Mouse (Mus musculus) cerebellum, adult 2 months (tissue): ENCODE data around the gene Gja1. TPM values are rescaled to one million over a fixed set of nuclear protein-coding genes. Genes with fewer than 3 reads are reported as not detected.
A peak's percentile ranks its signal among the peaks of the same experiment; 100 is the strongest.

ENCODE experiments used
- DNase-seq, 2 experiments: peaks; one replicate each; pipeline ENCODE4 v3.0.0; 2021
- H3K27ac ChIP-seq: fragments of 200-500 bp; 2 replicates; pipeline ENCODE4 v1.5.1; 2012; ENCODE audit warnings: low read length, control low read depth, inconsistent platforms; ENCODE audit not compliant: insufficient read depth
- H3K27me3 ChIP-seq: fragments of 200-500 bp; 2 replicates; pipeline ENCODE4 v1.6.1; 2012; ENCODE audit warnings: inconsistent platforms, mild to moderate bottlenecking, low read length, moderate library complexity; ENCODE audit not compliant: control insufficient read depth, insufficient read depth
- H3K4me1 ChIP-seq: fragments of 200-500 bp; 2 replicates; pipeline ENCODE4 v1.6.1; 2011; ENCODE audit warnings: low read length; ENCODE audit not compliant: control insufficient read depth, insufficient read depth
- H3K4me3 ChIP-seq: fragments of 200-500 bp; replicated peaks from 2 replicates; pipeline ENCODE3; 2011; ENCODE audit warnings: mild to moderate bottlenecking, low read depth, low read length, control low read depth; ENCODE audit not compliant: insufficient read depth
- CTCF ChIP-seq: fragments of 200-500 bp; IDR thresholded peaks from 2 replicates; pipeline ENCODE4 v1.5.1; 2011; ENCODE audit warnings: low read depth, mild to moderate bottlenecking, control low read depth, low read length, moderate library complexity, borderline replicate concordance; ENCODE audit not compliant: insufficient read depth
- POLR2A ChIP-seq: fragments of 200-500 bp; IDR thresholded peaks from 2 replicates; pipeline ENCODE4 v1.6.1; 2011; ENCODE audit warnings: low read length, control low read depth, borderline replicate concordance; ENCODE audit not compliant: insufficient read depth
- WGBS: fragments of 180-500 bp; shearing (Covaris S2); methylation state at CpG from one replicate; pipeline ENCODE4 v1.1.7; 2018; 5-methylcytosine and 5-hydroxymethylcytosine counted together
- polyA plus RNA-seq: library from polyadenylated mRNA; depleted of rRNA; stranded (reverse); fragments of >200 nt; gene quantifications from 2 replicates; pipeline ENCODE4 v1.2.3, GENCODE M21; 2012; rRNA removed

Gja1 gene
- 86.4 and 97.8 TPM in 2 replicates for polyA plus RNA-seq

GRCm38 (mm10) chr10:56377097-56377965 lies at the start of gene Gja1:
Gene Gja1, plus strand, starts transcription at chr10:56377330.
- Histone ChIP-seq H3K27me3 (peaks cover 4% of the 10 kb centered on the region; the same call in 1 of the 2 replicates), H3K4me3 (peak within 1 kb of the TSS; percentile 56), H3K27ac (peak within 1 kb of the TSS; percentile 59; the same call in 1 of the 2 replicates), H3K4me1 (no peaks in the 10 kb centered on the region)
- peak in 1 of 2 experiments; percentile 17 for DNase-seq
- WGBS = 6% methylated on average over 23 of the region's 23 CpGs
- TF ChIP-seq CTCF (no peak), POLR2A (no peak)

GRCm38 (mm10) chr10:56338851-56339489 lies 38.2 kb upstream of the Gja1 start:
- DNase-seq = peak; percentile 52 to 70
- Histone ChIP-seq H3K4me3 (no peak overlapping the region), H3K27ac (no peak overlapping the region), H3K27me3 (no peaks in the 10 kb centered on the region), H3K4me1 (no peaks in the 10 kb centered on the region)
- WGBS = 52% methylated on average over 6 of the region's 6 CpGs
- TF ChIP-seq CTCF (peak; percentile 90), POLR2A (no peak)

- Histone ChIP-seq H3K4me3 (no peak overlapping the region), H3K4me1 (no peaks in the 10 kb centered on the region), H3K27me3 (no peaks in the 10 kb centered on the region), H3K27ac (no peak overlapping the region)
- DNase-seq = no peak
- 69% methylated on average over 4 of the region's 4 CpGs for WGBS
- no peak for TF ChIP-seq POLR2A
- no peak for TF ChIP-seq CTCF
These were observed 16.7 kb upstream of the Gja1 start for GRCm38 (mm10) chr10:56360472-56360871.

GRCm38 (mm10) chr10:56369073-56369472 lies 8.1 kb upstream of the Gja1 start:
- 15% methylated on average over 7 of the region's 7 CpGs for WGBS
- no peaks in the 10 kb centered on the region for H3K27me3 ChIP-seq
- DNase-seq = peak; percentile 61 to 68
- no peak overlapping the region for H3K4me3 ChIP-seq
- H3K27ac ChIP-seq = no peak overlapping the region
- no peaks in the 10 kb centered on the region for H3K4me1 ChIP-seq
- no peak for TF ChIP-seq POLR2A
- peak; percentile 90 for TF ChIP-seq CTCF

- no peak overlapping the region for H3K27ac ChIP-seq
These were observed 4.0 kb upstream of the Gja1 start for GRCm38 (mm10) chr10:56373021-56373720.

GRCm38 (mm10) chr10:56374169-56374568 lies 3.0 kb upstream of the Gja1 start:
- H3K27ac ChIP-seq = no peak overlapping the region
- no peak overlapping the region for H3K4me3 ChIP-seq
- no peak for TF ChIP-seq CTCF
- no peak for TF ChIP-seq POLR2A
- no peaks in the 10 kb centered on the region for H3K4me1 ChIP-seq
- H3K27me3 ChIP-seq = peaks cover 4% of the 10 kb centered on the region; the same call in 1 of the 2 replicates
- WGBS = 77% methylated on average over 5 of the region's 5 CpGs
- no peak for DNase-seq

More at GRCm38 (mm10) chr10:56373021-56373720, 4.0 kb upstream of the Gja1 start:
- Histone ChIP-seq H3K4me1 (no peaks in the 10 kb centered on the region), H3K27me3 (peaks cover 2% of the 10 kb centered on the region; the same call in 1 of the 2 replicates), H3K4me3 (no peak overlapping the region)
- peak in 1 of 2 experiments; percentile 18 for DNase-seq
- 49% methylated on average over 8 of the region's 8 CpGs for WGBS
- no peak for TF ChIP-seq POLR2A
- peak; percentile 47; the same call in 1 of the 2 replicates for TF ChIP-seq CTCF

- WGBS = 77% methylated on average over 9 of the region's 9 CpGs
- no peaks in the 10 kb centered on the region for H3K4me1 ChIP-seq
- no peak overlapping the region for H3K27ac ChIP-seq
These were observed 1.1 kb upstream of the Gja1 start for GRCm38 (mm10) chr10:56375906-56376468.

More at GRCm38 (mm10) chr10:56375906-56376468, 1.1 kb upstream of the Gja1 start:
- TF ChIP-seq CTCF = no peak
- TF ChIP-seq POLR2A = no peak
- DNase-seq = no peak
- H3K27me3 ChIP-seq = peaks cover 4% of the 10 kb centered on the region; the same call in 1 of the 2 replicates
- no peak overlapping the region for H3K4me3 ChIP-seq
